Mouse (Mus musculus) forebrain, embryonic 13.5 days (tissue): ENCODE data around the gene Ddrgk1. TPM values are rescaled to one million over a fixed set of nuclear protein-coding genes. Genes with fewer than 3 reads are reported as not detected.

Source experiments
- ATAC-seq: fragments of 200-750 bp; cut with Nextera tagmentation; 2 replicates; pipeline ENCODE4 v1.8.0; 2017
- H3K27ac ChIP-seq: fragments of 300-500 bp; sonication (generic); 2 replicates; pipeline ENCODE4 v1.5.1; 2015; ENCODE audit warnings: inconsistent platforms, mild to moderate bottlenecking, moderate library complexity
- H3K27me3 ChIP-seq: fragments of 300-500 bp; sonication (generic); 2 replicates; pipeline ENCODE4 v1.6.1; 2015; ENCODE audit warnings: mild to moderate bottlenecking, inconsistent platforms
- H3K36me3 ChIP-seq: fragments of 300-500 bp; sonication (generic); 2 replicates; pipeline ENCODE4 v1.6.1; 2015; ENCODE audit warnings: mild to moderate bottlenecking, inconsistent platforms; ENCODE audit not compliant: poor library complexity, severe bottlenecking
- H3K4me1 ChIP-seq: fragments of 300-500 bp; sonication (generic); 2 replicates; pipeline ENCODE4 v1.6.1; 2015; ENCODE audit warnings: inconsistent platforms
- H3K4me2 ChIP-seq: fragments of 300-500 bp; sonication (generic); 2 replicates; pipeline ENCODE4 v1.6.1; 2015; ENCODE audit warnings: inconsistent platforms, mild to moderate bottlenecking, moderate library complexity
- H3K4me3 ChIP-seq: fragments of 300-500 bp; sonication (generic); 2 replicates; pipeline ENCODE4 v1.5.1; 2015; ENCODE audit warnings: mild to moderate bottlenecking, inconsistent platforms
- H3K9ac ChIP-seq: fragments of 300-500 bp; sonication (generic); 2 replicates; pipeline ENCODE4 v1.6.1; 2015; ENCODE audit warnings: mild to moderate bottlenecking, inconsistent platforms
- H3K9me3 ChIP-seq: fragments of 300-500 bp; sonication (generic); replicated peaks from 2 replicates; pipeline ENCODE4 v1.6.1; 2016; ENCODE audit warnings: inconsistent platforms
- WGBS: fragments of 180-500 bp; shearing (Covaris S2); methylation state at CpG from one replicate; pipeline ENCODE4 v1.1.7; 2015; 5-methylcytosine and 5-hydroxymethylcytosine counted together
- polyA plus RNA-seq: library from polyadenylated mRNA; unstranded; fragments of >200 nt; fragmentation: Nextera tagmentation; extraction: Ambion mirVana; gene quantifications from 2 replicates; pipeline ENCODE4 v1.2.1, GENCODE M21; 2015

The Ddrgk1 gene
- polyA plus RNA-seq, 1 experiment from 2014 or later, result 53.0 TPM

- WGBS, result 36% methylated on average over 1 of the region's 1 CpGs
- peaks cover 52% of the 10 kb centered on the region for H3K4me1 ChIP-seq
- H3K27ac ChIP-seq, result no peak overlapping the region
These were observed 32.0 kb downstream of the Ddrgk1 start for GRCm38 (mm10) chr2:130632416-130632815.

GRCm38 (mm10) chr2:130629839-130630203 lies 34.6 kb downstream of the Ddrgk1 start, which contains the start of the genes Fastkd5 and Ubox5:
TSS of gene Fastkd5 (minus strand) at chr2:130630027.
TSS of gene Ubox5 (minus strand) at chr2:130630038.
- Histone ChIP-seq H3K27ac (peak within 1 kb of the TSS; percentile 61; the same call in 1 of the 2 replicates), H3K4me1 (peaks cover 37% of the 10 kb centered on the region), H3K4me3 (peak within 1 kb of the TSS; percentile 97), H3K9me3 (no peaks in the 10 kb centered on the region), H3K9ac (peak within 1 kb of the TSS; percentile 95), H3K4me2 (peak within 1 kb of the TSS; percentile 85), H3K27me3 (peaks cover 16% of the 10 kb centered on the region), H3K36me3 (peaks cover 31% of the 10 kb centered on the region)
- 1% methylated on average over 25 of the region's 25 CpGs for WGBS
- peak; percentile 92 for ATAC-seq

More at GRCm38 (mm10) chr2:130632416-130632815, 32.0 kb downstream of the Ddrgk1 start:
- no peak overlapping the region for H3K4me2 ChIP-seq
- ATAC-seq, result no peak
- H3K9ac ChIP-seq, result no peak overlapping the region
- peaks cover 42% of the 10 kb centered on the region for H3K27me3 ChIP-seq
- no peaks in the 10 kb centered on the region for H3K9me3 ChIP-seq
- no peak overlapping the region for H3K4me3 ChIP-seq
- H3K36me3 ChIP-seq, result peaks cover 25% of the 10 kb centered on the region

GRCm38 (mm10) chr2:130629080-130629838 lies 35.2 kb downstream of the Ddrgk1 start:
- ATAC-seq, result peak; percentile 65
- 2% methylated on average over 36 of the region's 37 CpGs for WGBS
- peak overlapping the region; percentile 97 for H3K4me3 ChIP-seq
- H3K9me3 ChIP-seq, result no peaks in the 10 kb centered on the region
- peaks cover 31% of the 10 kb centered on the region for H3K4me1 ChIP-seq
- peak overlapping the region; percentile 61; the same call in 1 of the 2 replicates for H3K27ac ChIP-seq
- H3K27me3 ChIP-seq, result peaks cover 11% of the 10 kb centered on the region
- peaks cover 33% of the 10 kb centered on the region for H3K36me3 ChIP-seq
- peak overlapping the region; percentile 85 for H3K4me2 ChIP-seq
- peak overlapping the region; percentile 95 for H3K9ac ChIP-seq

- Histone ChIP-seq H3K4me1 (peaks cover 26% of the 10 kb centered on the region), H3K9me3 (no peaks in the 10 kb centered on the region), H3K9ac (no peak overlapping the region), H3K4me2 (peak overlapping the region; percentile 85), H3K36me3 (peaks cover 40% of the 10 kb centered on the region), H3K27me3 (peaks cover 3% of the 10 kb centered on the region; the same call in 1 of the 2 replicates), H3K4me3 (peak overlapping the region; percentile 97; the same call in 1 of the 2 replicates), H3K27ac (no peak overlapping the region)
- 69% methylated on average over 3 of the region's 3 CpGs for WGBS
- ATAC-seq, result no peak
These were observed 36.0 kb downstream of the Ddrgk1 start for GRCm38 (mm10) chr2:130628424-130628823.

- Histone ChIP-seq H3K4me1 (no peaks in the 10 kb centered on the region), H3K9ac (no peak overlapping the region), H3K36me3 (peaks cover 57% of the 10 kb centered on the region), H3K27ac (no peak overlapping the region), H3K4me2 (no peak overlapping the region), H3K4me3 (no peak overlapping the region), H3K27me3 (no peaks in the 10 kb centered on the region), H3K9me3 (no peaks in the 10 kb centered on the region)
- no peak for ATAC-seq
- 87% methylated on average over 7 of the region's 7 CpGs for WGBS
These were observed 45.5 kb downstream of the Ddrgk1 start for GRCm38 (mm10) chr2:130618972-130619371.

- H3K27me3 ChIP-seq, result no peaks in the 10 kb centered on the region
- H3K36me3 ChIP-seq, result peaks cover 39% of the 10 kb centered on the region
- H3K9ac ChIP-seq, result no peak overlapping the region
- no peak overlapping the region for H3K4me2 ChIP-seq
- H3K4me3 ChIP-seq, result no peak overlapping the region
- H3K27ac ChIP-seq, result no peak overlapping the region
- 67% methylated on average over 3 of the region's 3 CpGs for WGBS
- H3K4me1 ChIP-seq, result no peaks in the 10 kb centered on the region
- no peak for ATAC-seq
- H3K9me3 ChIP-seq, result no peaks in the 10 kb centered on the region
These were observed 51.4 kb downstream of the Ddrgk1 start for GRCm38 (mm10) chr2:130613091-130613490.

Other genes with a start within 250 kb of the Ddrgk1 start
- gene Vps16, start 240.3 kb downstream of the Ddrgk1 start, polyA plus RNA-seq, result 125 and 130 TPM in 2 replicates
- gene Pced1a, start 240.0 kb downstream of the Ddrgk1 start, polyA plus RNA-seq, result 9.0 and 10.2 TPM in 2 replicates
- gene Ptpra, start 214.4 kb downstream of the Ddrgk1 start, polyA plus RNA-seq, result 120 and 122 TPM in 2 replicates
- 73.3 and 82.9 TPM in 2 replicates for gene Mrps26, start 100.9 kb downstream of the Ddrgk1 start, polyA plus RNA-seq
- gene Oxt, start 88.5 kb downstream of the Ddrgk1 start, polyA plus RNA-seq, result not detected in 2 replicates
- gene Avp, start 82.1 kb downstream of the Ddrgk1 start, polyA plus RNA-seq, result 1.2 and 1.8 TPM in 2 replicates
- gene Fastkd5, start 34.6 kb downstream of the Ddrgk1 start, polyA plus RNA-seq, result 14.7 and 14.8 TPM in 2 replicates
- gene Ubox5, start 34.6 kb downstream of the Ddrgk1 start, polyA plus RNA-seq, result 13.0 and 15.5 TPM in 2 replicates
- 5.0 and 5.8 TPM in 2 replicates for gene Lzts3, start 21.9 kb downstream of the Ddrgk1 start, polyA plus RNA-seq
- 152 and 156 TPM in 2 replicates for gene Itpa, start 3.0 kb upstream of the Ddrgk1 start, polyA plus RNA-seq
- 1.0 and 1.8 TPM in 2 replicates for gene Slc4a11, start 32.9 kb upstream of the Ddrgk1 start, polyA plus RNA-seq
- gene 4930402H24Rik, start 241.7 kb upstream of the Ddrgk1 start, polyA plus RNA-seq, result 78.5 and 86.3 TPM in 2 replicates
- gene Atrn, start 241.8 kb upstream of the Ddrgk1 start, polyA plus RNA-seq, result 8.4 and 8.9 TPM in 2 replicates